In the genomic region with DNA sequence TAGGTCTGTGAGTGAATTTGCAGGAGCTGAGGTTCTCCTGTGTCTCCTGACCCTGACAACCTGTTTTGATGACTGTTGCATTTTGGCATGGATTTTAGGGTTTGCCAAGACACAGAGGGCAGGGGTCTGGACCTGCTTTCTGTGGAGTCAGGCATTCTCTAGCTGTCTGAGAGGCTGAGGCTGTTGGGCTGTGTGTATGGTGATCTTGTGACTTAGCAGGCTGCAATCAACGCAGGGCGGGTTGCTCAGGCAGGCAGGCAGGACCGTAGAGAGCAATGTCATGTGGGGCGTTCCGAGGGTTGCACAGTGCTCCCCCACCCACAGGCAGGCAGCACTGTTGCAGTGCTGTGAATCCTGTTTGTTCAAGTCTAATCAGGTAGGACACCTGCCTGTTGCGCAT, we compare ENCODE assay signal across 10 mouse cellular contexts.
"Had no signal": no experiment of that assay in that cellular context is flagged by ENCODE, and none has a peak within 500 bp of the region (broad histone marks: within the 10 kb centered on the region; RNA-seq: fewer than 3 reads in every experiment).

No protein-coding gene starts in this region.

- H3K4me3 ChIP-seq: limb, embryonic 13.5 days; midbrain, embryonic 13.5 days; stomach, embryonic 15.5 days had no signal

- H3K9me3 ChIP-seq: limb, embryonic 13.5 days; midbrain, embryonic 13.5 days; stomach, embryonic 15.5 days had no signal

- H3K27me3 ChIP-seq: limb, embryonic 13.5 days; midbrain, embryonic 13.5 days; stomach, embryonic 15.5 days had no signal

- H3K4me2 ChIP-seq: hindbrain, embryonic 14.5 days; limb, embryonic 13.5 days; liver, embryonic 11.5 days; midbrain, embryonic 13.5 days; stomach, embryonic 15.5 days had no signal

- ATAC-seq: midbrain, embryonic 13.5 days had no signal

- H3K9ac ChIP-seq: hindbrain, embryonic 14.5 days; limb, embryonic 13.5 days; midbrain, embryonic 13.5 days; stomach, embryonic 15.5 days had no signal

- DNase-seq: left cerebral cortex, postnatal 4 days; lung, adult 18-20 months; right cerebral cortex, postnatal 14 days; thymus, adult 2 months; thymus, postnatal 25 days had no signal

- H3K4me1 ChIP-seq: limb, embryonic 13.5 days; midbrain, embryonic 13.5 days; stomach, embryonic 15.5 days had no signal

- H3K27ac ChIP-seq: hindbrain, embryonic 14.5 days; limb, embryonic 13.5 days; midbrain, embryonic 13.5 days; stomach, embryonic 15.5 days had no signal
